Mouse (Mus musculus) liver, adult 2 months (tissue): ENCODE results near the gene Slc4a11. TPM values are rescaled to one million over a fixed set of nuclear protein-coding genes. Genes with fewer than 3 reads are reported as not detected.

Experiments used
- DNase-seq: peaks from one replicate; pipeline ENCODE4 v3.0.0-alpha.2; 2011; ENCODE audit warnings: low read depth, low spot score; ENCODE audit errors: extremely low read depth
- H3K27ac ChIP-seq: fragments of 200-500 bp; replicated peaks from 2 replicates; pipeline ENCODE4 v1.5.1; 2012; ENCODE audit warnings: low read depth, mild to moderate bottlenecking, control low read depth, inconsistent platforms, low read length; ENCODE audit not compliant: insufficient read depth
- H3K27me3 ChIP-seq: fragments of 200-500 bp; 2 replicates; pipeline ENCODE4 v1.6.1; 2012; ENCODE audit warnings: mild to moderate bottlenecking, moderate library complexity, low read length, inconsistent platforms; ENCODE audit not compliant: control insufficient read depth, insufficient read depth
- H3K36me3 ChIP-seq: fragments of 200-500 bp; 2 replicates; pipeline ENCODE4 v1.6.1; 2012; ENCODE audit warnings: low read length, inconsistent platforms; ENCODE audit not compliant: control insufficient read depth, insufficient read depth
- H3K4me1 ChIP-seq: fragments of 200-500 bp; 2 replicates; pipeline ENCODE4 v1.6.1; 2011; ENCODE audit warnings: low read length; ENCODE audit not compliant: control insufficient read depth, insufficient read depth
- H3K4me3 ChIP-seq: fragments of 200-500 bp; 2 replicates; pipeline ENCODE4 v1.5.1; 2011; ENCODE audit warnings: low read depth, mild to moderate bottlenecking, control low read depth, low read length, moderate library complexity; ENCODE audit not compliant: insufficient read depth
- H3K79me2 ChIP-seq: fragments of 200-500 bp; 2 replicates; pipeline ENCODE4 v1.6.1; 2012; ENCODE audit warnings: inconsistent platforms, mild to moderate bottlenecking, low read length, moderate library complexity; ENCODE audit not compliant: control insufficient read depth, insufficient read depth
- H3K9ac ChIP-seq: fragments of 200-500 bp; 2 replicates; pipeline ENCODE4 v1.6.1; 2012; ENCODE audit warnings: low read depth, mild to moderate bottlenecking, control low read depth, inconsistent platforms, low read length
- CTCF ChIP-seq: fragments of 200-500 bp; IDR thresholded peaks from 2 replicates; pipeline ENCODE4 v1.5.1; 2011; ENCODE audit warnings: low read depth, low read length, control low read depth
- POLR2A ChIP-seq: fragments of 200-500 bp; IDR thresholded peaks from 2 replicates; pipeline ENCODE4 v1.6.1; 2011; ENCODE audit warnings: low read length, control low read depth; ENCODE audit not compliant: insufficient read depth; ENCODE audit errors: extremely low read depth
- WGBS: fragments of 180-500 bp; shearing (Covaris S2); methylation state at CpG from one replicate; pipeline ENCODE4 v1.1.7; 2018; 5-methylcytosine and 5-hydroxymethylcytosine counted together
- polyA plus RNA-seq: library from polyadenylated mRNA; depleted of rRNA; stranded (reverse); fragments of >200 nt; gene quantifications from 2 replicates; pipeline ENCODE4 v1.2.3, GENCODE M21; 2012
- total RNA-seq: library from RNA; depleted of rRNA; stranded (reverse); fragments of >200 nt; gene quantifications from 2 replicates; pipeline ENCODE4 v1.2.3, GENCODE M21; 2014

The Slc4a11 gene
- total and polyA plus RNA-seq, 2 experiments, result 0.34 TPM; not detected in 1

- H3K4me3 ChIP-seq, result peak overlapping the region; percentile 50; the same call in 1 of the 2 replicates
- H3K27ac ChIP-seq, result no peak overlapping the region
- TF ChIP-seq CTCF (no peak), POLR2A (no peak)
- no peak for DNase-seq
- no peak overlapping the region for H3K9ac ChIP-seq
- H3K4me1 ChIP-seq, result peaks cover 5% of the 10 kb centered on the region; the same call in 1 of the 2 replicates
- WGBS, result 3% methylated on average over 31 of the region's 31 CpGs
- no peaks in the 10 kb centered on the region for H3K36me3 ChIP-seq
- H3K79me2 ChIP-seq, result no peaks in the 10 kb centered on the region
- H3K27me3 ChIP-seq, result peaks cover 19% of the 10 kb centered on the region
Measured at GRCm38 (mm10) chr2:130696700-130697152, 593 bp downstream of the Slc4a11 start.

- TF ChIP-seq CTCF (no peak), POLR2A (no peak)
- WGBS, result 60% methylated on average over 3 of the region's 3 CpGs
Measured at GRCm38 (mm10) chr2:130693563-130693962, 3.8 kb downstream of the Slc4a11 start.

GRCm38 (mm10) chr2:130689011-130689410, 8.3 kb downstream of the Slc4a11 start:
- WGBS, result 56% methylated on average over 2 of the region's 2 CpGs
- Histone ChIP-seq H3K9ac (no peak overlapping the region), H3K27me3 (no peaks in the 10 kb centered on the region), H3K4me3 (no peak overlapping the region), H3K79me2 (no peaks in the 10 kb centered on the region), H3K27ac (no peak overlapping the region), H3K4me1 (no peaks in the 10 kb centered on the region), H3K36me3 (no peaks in the 10 kb centered on the region)
- no peak for DNase-seq
- no peak for TF ChIP-seq CTCF
- TF ChIP-seq POLR2A, result no peak

More at GRCm38 (mm10) chr2:130693563-130693962, 3.8 kb downstream of the Slc4a11 start:
- peaks cover 19% of the 10 kb centered on the region for H3K27me3 ChIP-seq
- H3K79me2 ChIP-seq, result no peaks in the 10 kb centered on the region
- no peak for DNase-seq
- no peak overlapping the region for H3K9ac ChIP-seq
- no peaks in the 10 kb centered on the region for H3K36me3 ChIP-seq
- no peak overlapping the region for H3K27ac ChIP-seq
- peaks cover 5% of the 10 kb centered on the region; the same call in 1 of the 2 replicates for H3K4me1 ChIP-seq
- H3K4me3 ChIP-seq, result no peak overlapping the region

GRCm38 (mm10) chr2:130685426-130685825, 11.9 kb downstream of the Slc4a11 start:
- H3K27me3 ChIP-seq, result no peaks in the 10 kb centered on the region
- H3K27ac ChIP-seq, result no peak overlapping the region
- no peaks in the 10 kb centered on the region for H3K79me2 ChIP-seq
- TF ChIP-seq POLR2A (no peak), CTCF (no peak)
- no peak overlapping the region for H3K4me3 ChIP-seq
- H3K4me1 ChIP-seq, result no peaks in the 10 kb centered on the region
- no peak for DNase-seq
- H3K36me3 ChIP-seq, result peaks cover 1% of the 10 kb centered on the region; the same call in 1 of the 2 replicates
- WGBS, result 89% methylated on average over 9 of the region's 9 CpGs
- H3K9ac ChIP-seq, result no peak overlapping the region

GRCm38 (mm10) chr2:130681531-130681930, 15.8 kb downstream of the Slc4a11 start:
- 92% methylated on average over 3 of the region's 3 CpGs for WGBS
- no peak for DNase-seq
- Histone ChIP-seq H3K36me3 (peaks cover 18% of the 10 kb centered on the region; the same call in 1 of the 2 replicates), H3K27me3 (no peaks in the 10 kb centered on the region), H3K79me2 (no peaks in the 10 kb centered on the region), H3K9ac (no peak overlapping the region), H3K27ac (no peak overlapping the region), H3K4me3 (no peak overlapping the region), H3K4me1 (no peaks in the 10 kb centered on the region)
- TF ChIP-seq CTCF (no peak), POLR2A (no peak)

- H3K27me3 ChIP-seq, result no peaks in the 10 kb centered on the region
- H3K79me2 ChIP-seq, result no peaks in the 10 kb centered on the region
- no peaks in the 10 kb centered on the region for H3K4me1 ChIP-seq
- no peak for DNase-seq
- H3K4me3 ChIP-seq, result no peak overlapping the region
- H3K36me3 ChIP-seq, result peaks cover 31% of the 10 kb centered on the region
- H3K27ac ChIP-seq, result no peak overlapping the region
- 94% methylated on average over 6 of the region's 6 CpGs for WGBS
- no peak overlapping the region for H3K9ac ChIP-seq
- TF ChIP-seq CTCF (no peak), POLR2A (no peak)
Measured at GRCm38 (mm10) chr2:130679899-130680298, 17.4 kb downstream of the Slc4a11 start.
